10 mouse cellular contexts compared by ENCODE assay signal in the genomic region with DNA sequence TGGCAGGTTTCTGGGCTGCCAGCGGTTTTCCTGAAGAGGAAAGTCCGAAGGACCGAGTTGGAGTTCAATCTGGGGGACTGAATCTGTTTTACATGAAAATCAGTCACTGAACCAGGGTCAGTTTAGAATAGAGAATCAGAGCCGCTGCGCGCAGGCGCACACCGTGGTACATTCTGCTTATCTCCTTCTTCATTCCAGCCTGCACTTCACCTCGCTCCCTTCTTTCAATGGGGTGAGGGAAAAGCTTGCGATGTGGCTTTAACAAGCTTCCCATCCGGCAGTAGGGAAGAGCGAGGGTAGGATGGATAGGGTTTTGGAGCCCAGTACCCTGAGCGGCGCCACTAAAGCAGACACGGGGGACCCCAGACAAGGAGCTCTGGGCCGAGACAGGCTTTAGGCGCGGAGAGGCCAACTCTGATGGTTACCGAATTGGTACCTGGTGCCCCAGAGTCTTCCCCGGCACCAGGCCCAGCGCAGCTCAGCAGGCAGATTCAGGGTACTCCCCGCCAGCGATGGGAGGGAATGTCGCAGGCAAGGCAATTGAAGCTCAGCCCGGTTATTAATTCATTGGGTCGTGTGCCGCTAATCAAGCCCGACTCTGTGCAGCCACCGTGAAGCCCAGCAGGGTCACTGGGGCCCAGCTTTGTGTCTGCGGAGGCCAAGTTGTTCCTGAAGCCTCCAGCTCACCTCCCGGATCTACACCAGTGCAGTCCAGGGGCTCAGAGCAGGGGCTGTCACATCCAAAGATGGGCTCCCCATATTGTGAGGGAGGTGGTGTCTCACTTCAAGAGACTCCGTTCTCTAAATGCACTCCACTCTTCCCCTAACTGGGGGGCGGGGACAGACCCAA. TPM values are rescaled to one million over a fixed set of nuclear protein-coding genes. Genes with fewer than 3 reads are reported as not detected.
DNase-seq lines count a peak whose midpoint lies in the region; ATAC-seq lines count a peak whose summit lies in the region.
"Had no signal": no experiment of that assay in that cellular context is flagged by ENCODE, and none has a peak within 500 bp of the region (broad histone marks: within the 10 kb centered on the region; RNA-seq: fewer than 3 reads in every experiment).

No protein-coding gene starts in this region.

- no peak for ATAC-seq in forebrain, embryonic 11.5 days (replicated peaks; ENCODE audit: low FRiP score)
- ATAC-seq in kidney, embryonic 15.5 days (replicated peaks; ENCODE audit: low FRiP score) = peak; percentile 50; the same call in 1 of the 2 replicates
- ATAC-seq in midbrain, embryonic 16.5 days = no peak
- ATAC-seq in erythroid progenitor cell, adult 5-6 weeks (replicated peaks; ENCODE audit: low FRiP score, poor library complexity, severe bottlenecking) = no peak

- H3K9ac ChIP-seq in forebrain, embryonic 11.5 days (ENCODE audit: low read length) = peak overlapping the region; percentile 32; the same call in 1 of the 2 replicates
- no peak overlapping the region for H3K9ac ChIP-seq in kidney, embryonic 15.5 days
- peak overlapping the region; percentile 16 for H3K9ac ChIP-seq in midbrain, embryonic 16.5 days (ENCODE audit: low read depth, low read length)
- H3K9ac ChIP-seq: limb, embryonic 15.5 days had no signal

- H3K9me3 ChIP-seq in forebrain, embryonic 11.5 days (ENCODE audit: control insufficient read depth, low read length) = no peaks in the 10 kb centered on the region
- H3K9me3 ChIP-seq in kidney, embryonic 15.5 days (replicated peaks) = no peaks in the 10 kb centered on the region
- no peaks in the 10 kb centered on the region for H3K9me3 ChIP-seq in midbrain, embryonic 16.5 days (replicated peaks; ENCODE audit: control insufficient read depth, low read length, poor library complexity, severe bottlenecking)
- H3K9me3 ChIP-seq: limb, embryonic 15.5 days had no signal

- no peaks in the 10 kb centered on the region for H3K36me3 ChIP-seq in forebrain, embryonic 11.5 days (ENCODE audit: control insufficient read depth, insufficient read depth, low read length)
- no peaks in the 10 kb centered on the region for H3K36me3 ChIP-seq in kidney, embryonic 15.5 days
- no peaks in the 10 kb centered on the region for H3K36me3 ChIP-seq in midbrain, embryonic 16.5 days (ENCODE audit: control insufficient read depth, insufficient read depth, low read length)
- H3K36me3 ChIP-seq: limb, embryonic 15.5 days had no signal

- H3K4me1 ChIP-seq in forebrain, embryonic 11.5 days (replicated peaks; ENCODE audit: control insufficient read depth, insufficient read depth, low read length) = peaks cover 31% of the 10 kb centered on the region; the same call in 1 of the 2 replicates
- H3K4me1 ChIP-seq in kidney, embryonic 15.5 days = peaks cover 82% of the 10 kb centered on the region
- peaks cover 39% of the 10 kb centered on the region for H3K4me1 ChIP-seq in midbrain, embryonic 16.5 days (ENCODE audit: control insufficient read depth, insufficient read depth, low read length)

- peak; percentile 31 to 40 for DNase-seq in cerebellum, postnatal 10 days
- no peak for DNase-seq in cerebellum, adult 18-20 months
- DNase-seq in forebrain, embryonic 11.5 days (ENCODE audit: low spot score) = peak; percentile 51
- no peak for DNase-seq in layer of hippocampus, postnatal 25 days (ENCODE audit: extremely low spot score in 1 of 2, low spot score in 1 of 2)
- DNase-seq in gastrocnemius, adult 18-20 months (ENCODE audit: low spot score) = no peak

- H3K27ac ChIP-seq in forebrain, embryonic 11.5 days (ENCODE audit: low read depth, low read length) = no peak overlapping the region
- H3K27ac ChIP-seq in kidney, embryonic 15.5 days = peak overlapping the region; percentile 67
- H3K27ac ChIP-seq in midbrain, embryonic 16.5 days (ENCODE audit: low read length) = no peak overlapping the region
- H3K27ac ChIP-seq: limb, embryonic 15.5 days had no signal

- WGBS in forebrain, embryonic 11.5 days = 1% methylated on average over 33 of the region's 33 CpGs
- WGBS in kidney, embryonic 15.5 days = 1% methylated on average over 33 of the region's 33 CpGs
- under 1% methylated on average over 33 of the region's 33 CpGs for WGBS in midbrain, embryonic 16.5 days

- peak overlapping the region; percentile 36; the same call in 1 of the 2 replicates for H3K4me2 ChIP-seq in forebrain, embryonic 11.5 days (ENCODE audit: low read depth, low read length, severe bottlenecking)
- H3K4me2 ChIP-seq in kidney, embryonic 15.5 days = peak overlapping the region; percentile 92
- peak overlapping the region; percentile 87 for H3K4me2 ChIP-seq in midbrain, embryonic 16.5 days (ENCODE audit: low read length)

- H3K27me3 ChIP-seq in forebrain, embryonic 11.5 days (ENCODE audit: control insufficient read depth, insufficient read depth, low read length) = peaks cover 100% of the 10 kb centered on the region
- H3K27me3 ChIP-seq in kidney, embryonic 15.5 days = peaks cover 100% of the 10 kb centered on the region
- H3K27me3 ChIP-seq in midbrain, embryonic 16.5 days (ENCODE audit: control insufficient read depth, insufficient read depth, low read depth, low read length) = peaks cover 70% of the 10 kb centered on the region

- H3K4me3 ChIP-seq in forebrain, embryonic 11.5 days (ENCODE audit: low read depth, low read length) = peak overlapping the region; percentile 42
- peak overlapping the region; percentile 54 for H3K4me3 ChIP-seq in kidney, embryonic 15.5 days (replicated peaks)
- peak overlapping the region; percentile 30 for H3K4me3 ChIP-seq in midbrain, embryonic 16.5 days (ENCODE audit: low read depth, low read length)

RNA-seq across cellular contexts. Expression of gene Shh, which starts 4.1 kb away (rescaled TPM):
- polyA plus RNA-seq in forebrain, embryonic 11.5 days (2014; fragmentation: Nextera tagmentation; extraction: Ambion mirVana) = 1.9 and 2.3 TPM in 2 replicates
- polyA plus RNA-seq in kidney, embryonic 15.5 days (2015; fragmentation: Nextera tagmentation; extraction: Ambion mirVana) = 0.80 and 1.0 TPM in 2 replicates
- 0.83 and 1.0 TPM in 2 replicates for polyA plus RNA-seq in midbrain, embryonic 16.5 days (2015; fragmentation: Nextera tagmentation; extraction: Ambion mirVana)
- not detected in 2 replicates for total RNA-seq in erythroid progenitor cell, adult 5-6 weeks (2015; ENCODE audit: low replicate concordance)
- not detected in 2 replicates for total RNA-seq in erythroid progenitor cell, adult 5-6 weeks (2017; ENCODE audit: low replicate concordance)
- total RNA-seq in layer of hippocampus, postnatal 25 days (2021) = 1 to 10 TPM; 1.4 to 1.7 TPM
- total RNA-seq in gastrocnemius, adult 18-20 months (2021) = not detected
- polyA plus RNA-seq: C2C12 had no signal

Comparison
In these comparisons a context has a peak if more than half of its experiments do, and no peak if none do; other contexts are left out.
1. DNase-seq: peak in cerebellum, postnatal 10 days (2 of 2) and forebrain, embryonic 11.5 days (single experiment); none in cerebellum, adult 18-20 months (0 of 2), layer of hippocampus, postnatal 25 days (0 of 2) and gastrocnemius, adult 18-20 months (single experiment).
2. H3K4me2 ChIP-seq: peak in every context shown above with its lines; median percentile 92 in kidney, embryonic 15.5 days; 87 in midbrain, embryonic 16.5 days; 36 in forebrain, embryonic 11.5 days.
3. Peak in every context shown above with its lines, with median percentiles within 50 percentile points of each other: H3K4me3 ChIP-seq.